Mouse (Mus musculus) intestine, postnatal 0 days (tissue): ENCODE data around the gene Gm20532. TPM values are rescaled to one million over a fixed set of nuclear protein-coding genes. Genes with fewer than 3 reads are reported as not detected.

Experiments used
- ATAC-seq: fragments of 200-750 bp; cut with Nextera tagmentation; 2 replicates; pipeline ENCODE4 v1.8.0; 2017; ENCODE audit warnings: mild to moderate bottlenecking, moderate TSS enrichment, moderate library complexity
- H3K27ac ChIP-seq: fragments of 300-500 bp; sonication (generic); 2 replicates; pipeline ENCODE4 v1.5.1; 2014; ENCODE audit warnings: mild to moderate bottlenecking, low read depth, low read length, moderate library complexity
- H3K27me3 ChIP-seq: fragments of 300-500 bp; sonication (generic); replicated peaks from 2 replicates; pipeline ENCODE4 v1.6.1; 2014; ENCODE audit warnings: low read length, mixed read lengths; ENCODE audit not compliant: control insufficient read depth, insufficient read depth
- H3K36me3 ChIP-seq: fragments of 300-500 bp; sonication (generic); 2 replicates; pipeline ENCODE4 v1.6.1; 2014; ENCODE audit warnings: mild to moderate bottlenecking, moderate library complexity; ENCODE audit not compliant: control insufficient read depth, insufficient read depth
- H3K4me1 ChIP-seq: fragments of 300-500 bp; sonication (generic); replicated peaks from 2 replicates; pipeline ENCODE4 v1.6.1; 2014; ENCODE audit warnings: antibody characterized with exemption, low read length, mixed read lengths; ENCODE audit not compliant: control insufficient read depth, insufficient read depth
- H3K4me2 ChIP-seq: fragments of 300-500 bp; sonication (generic); replicated peaks from 2 replicates; pipeline ENCODE4 v1.6.1; 2014; ENCODE audit warnings: low read depth, mild to moderate bottlenecking, moderate library complexity
- H3K4me3 ChIP-seq: fragments of 300-500 bp; sonication (generic); 2 replicates; pipeline ENCODE4 v1.5.1; 2014; ENCODE audit warnings: low read depth, low read length
- H3K9ac ChIP-seq: fragments of 300-500 bp; sonication (generic); 2 replicates; pipeline ENCODE4 v1.6.1; 2014; ENCODE audit warnings: mild to moderate bottlenecking, low read depth, low read length
- H3K9me3 ChIP-seq: fragments of 300-500 bp; sonication (generic); 2 replicates; pipeline ENCODE4 v1.6.1; 2016; ENCODE audit warnings: mixed run types; ENCODE audit not compliant: control insufficient read depth
- CTCF ChIP-seq: sonication (generic); IDR thresholded peaks from 2 replicates; pipeline ENCODE4 v1.5.1; 2016; ENCODE audit warnings: low read depth, mild to moderate bottlenecking, control low read depth, antibody characterized with exemption, moderate library complexity
- WGBS: fragments of 180-500 bp; shearing (Covaris S2); extraction: QIAGEN DNeasy Blood & Tissue Kit; methylation state at CpG from one replicate; pipeline ENCODE4 v1.1.7; 2014; 5-methylcytosine and 5-hydroxymethylcytosine counted together
- polyA plus RNA-seq: library from polyadenylated mRNA; unstranded; fragments of >200 nt; fragmentation: Nextera tagmentation; extraction: Ambion mirVana; gene quantifications from 2 replicates; pipeline ENCODE4 v1.2.1, GENCODE M21; 2015

The Gm20532 gene
- polyA plus RNA-seq, 1 experiment from 2014 or later = not detected

DNA sequence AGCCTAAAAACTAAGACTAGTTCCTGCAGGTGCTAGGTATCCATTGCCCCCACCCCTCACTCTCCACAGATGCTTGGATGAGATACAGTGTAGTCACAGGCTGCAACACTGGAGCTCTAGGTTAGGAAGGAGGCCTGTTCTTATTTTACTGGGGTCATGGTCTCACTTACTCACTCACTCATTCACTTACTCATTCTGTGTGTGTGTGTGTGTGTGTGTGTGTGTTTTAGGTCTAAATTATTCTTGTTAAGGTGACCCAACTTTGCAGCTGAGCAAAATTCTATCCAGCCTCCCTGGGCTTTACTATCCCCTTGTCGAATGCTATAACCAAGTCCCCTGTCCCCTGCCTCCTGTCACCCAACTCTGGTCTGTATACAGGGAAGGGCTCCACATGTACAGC is 15.2 kb downstream of the Gm20532 start:
- peaks cover 5% of the 10 kb centered on the region; the same call in 1 of the 2 replicates for H3K36me3 ChIP-seq
- no peaks in the 10 kb centered on the region for H3K27me3 ChIP-seq
- no peak overlapping the region for H3K9ac ChIP-seq
- H3K4me2 ChIP-seq = no peak overlapping the region; the same call in 1 of the 2 replicates
- ATAC-seq = no peak
- 71% methylated on average over 1 of the region's 1 CpGs for WGBS
- no peak overlapping the region for H3K27ac ChIP-seq
- no peaks in the 10 kb centered on the region for H3K9me3 ChIP-seq
- TF ChIP-seq CTCF = no peak
- no peak overlapping the region for H3K4me3 ChIP-seq
- H3K4me1 ChIP-seq = 0 out of 2 replicates have a peak, but pooled peaks cover 5% of the 10 kb centered on the region

- no peak for ATAC-seq
- no peak overlapping the region for H3K27ac ChIP-seq
Measured at GRCm38 (mm10) chr2:26602631-26603030, 16.2 kb downstream of the Gm20532 start.

DNA sequence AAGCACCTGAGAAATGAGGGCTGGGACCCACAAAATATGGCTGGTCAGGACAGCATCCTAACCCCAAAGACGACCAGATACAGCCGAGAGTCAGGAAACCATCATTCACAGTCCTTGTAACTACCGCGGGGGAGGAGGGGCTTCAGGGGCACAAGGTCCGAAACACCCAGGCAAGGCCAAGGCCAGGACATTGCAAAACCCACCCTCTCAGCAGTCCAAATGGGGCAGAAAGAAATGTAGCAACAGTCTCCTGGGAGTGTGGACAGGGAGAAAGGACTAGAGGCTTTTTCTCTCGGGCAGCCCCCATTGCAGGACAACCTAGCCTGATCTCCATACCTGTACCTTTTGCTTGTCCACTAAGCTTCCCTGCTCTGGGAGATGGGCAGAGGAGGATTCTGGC is 16.7 kb downstream of the Gm20532 start:
- 11% methylated on average over 6 of the region's 6 CpGs for WGBS
- H3K27ac ChIP-seq = peak overlapping the region; percentile 94

More at GRCm38 (mm10) chr2:26602631-26603030, 16.2 kb downstream of the Gm20532 start:
- H3K9me3 ChIP-seq = no peaks in the 10 kb centered on the region
- no peak for TF ChIP-seq CTCF
- 78% methylated on average over 5 of the region's 5 CpGs for WGBS
- peaks cover 5% of the 10 kb centered on the region; the same call in 1 of the 2 replicates for H3K4me1 ChIP-seq
- peak overlapping the region; percentile 68 for H3K4me3 ChIP-seq
- no peaks in the 10 kb centered on the region for H3K27me3 ChIP-seq
- H3K36me3 ChIP-seq = no peaks in the 10 kb centered on the region
- H3K9ac ChIP-seq = peak overlapping the region; percentile 83
- H3K4me2 ChIP-seq = peak overlapping the region; percentile 83

DNA sequence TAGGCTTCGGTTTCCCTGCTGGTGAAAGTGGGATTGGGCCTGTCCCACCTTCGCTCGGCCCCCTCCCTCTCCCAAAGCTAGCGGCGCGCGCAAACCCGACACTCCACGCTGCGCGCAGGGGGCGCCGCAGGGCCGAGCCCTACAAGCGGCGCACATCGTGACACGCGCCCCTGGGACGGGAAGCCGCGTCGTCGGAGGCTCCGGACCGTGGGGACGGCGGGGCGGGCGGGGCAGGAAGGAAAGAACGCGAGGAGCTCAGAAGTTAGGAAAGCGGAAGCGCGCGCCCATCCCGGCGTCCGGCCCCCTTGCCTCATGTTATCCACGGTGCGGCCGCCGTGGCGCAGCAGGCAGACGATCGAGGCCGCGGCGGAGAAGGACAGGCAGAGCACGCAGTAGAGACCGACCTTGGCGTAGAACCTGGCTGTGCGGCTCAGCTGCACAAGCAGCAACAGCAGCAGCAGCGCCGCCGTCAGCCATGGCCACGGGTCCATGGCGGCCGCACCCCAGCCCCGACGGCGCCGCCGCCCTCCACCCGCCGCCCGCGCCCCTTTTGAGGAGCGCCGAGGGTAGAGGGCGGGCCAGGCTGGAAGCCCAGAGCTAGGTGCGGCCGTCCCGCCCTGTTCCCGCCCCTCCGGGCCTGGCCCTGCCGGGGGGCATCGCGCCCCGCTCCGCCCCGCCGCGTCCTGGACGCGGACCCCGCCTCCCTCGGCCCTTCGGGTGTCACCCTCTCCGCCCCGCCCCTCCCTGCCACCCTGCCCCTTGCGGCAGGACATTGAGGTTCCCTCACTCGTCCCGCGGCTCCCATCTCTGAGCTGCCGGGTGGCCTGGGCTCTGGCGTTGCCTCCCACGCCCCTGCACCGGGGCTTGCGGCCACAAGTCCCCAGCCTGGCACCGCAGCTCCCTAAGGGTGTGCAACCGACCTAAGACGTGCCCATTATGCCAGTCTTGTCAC is 17.6 kb downstream of the Gm20532 start, which contains the start of gene Agpat2:
TSS of gene Agpat2 (minus strand) at position 698 of the 952 bp plus-strand sequence.
- H3K4me2 ChIP-seq = peak within 1 kb of the TSS; percentile 83
- peak within 1 kb of the TSS; percentile 68 for H3K4me3 ChIP-seq
- 1% methylated on average over 62 of the region's 103 CpGs for WGBS
- H3K36me3 ChIP-seq = no peaks in the 10 kb centered on the region
- peak within 1 kb of the TSS; percentile 94 for H3K27ac ChIP-seq
- peaks cover 5% of the 10 kb centered on the region; the same call in 1 of the 2 replicates for H3K4me1 ChIP-seq
- peak within 1 kb of the TSS; percentile 83 for H3K9ac ChIP-seq
- H3K27me3 ChIP-seq = no peaks in the 10 kb centered on the region
- no peaks in the 10 kb centered on the region for H3K9me3 ChIP-seq
- TF ChIP-seq CTCF = peak; percentile 68
- peak; percentile 78 for ATAC-seq

More for the DNA sequence above, 16.7 kb downstream of the Gm20532 start:
- no peaks in the 10 kb centered on the region for H3K36me3 ChIP-seq
- peak overlapping the region; percentile 68 for H3K4me3 ChIP-seq
- H3K4me1 ChIP-seq = peaks cover 5% of the 10 kb centered on the region; the same call in 1 of the 2 replicates
- TF ChIP-seq CTCF = no peak
- ATAC-seq = no peak
- peak overlapping the region; percentile 83 for H3K9ac ChIP-seq
- no peaks in the 10 kb centered on the region for H3K9me3 ChIP-seq
- H3K4me2 ChIP-seq = peak overlapping the region; percentile 83
- H3K27me3 ChIP-seq = no peaks in the 10 kb centered on the region

DNA sequence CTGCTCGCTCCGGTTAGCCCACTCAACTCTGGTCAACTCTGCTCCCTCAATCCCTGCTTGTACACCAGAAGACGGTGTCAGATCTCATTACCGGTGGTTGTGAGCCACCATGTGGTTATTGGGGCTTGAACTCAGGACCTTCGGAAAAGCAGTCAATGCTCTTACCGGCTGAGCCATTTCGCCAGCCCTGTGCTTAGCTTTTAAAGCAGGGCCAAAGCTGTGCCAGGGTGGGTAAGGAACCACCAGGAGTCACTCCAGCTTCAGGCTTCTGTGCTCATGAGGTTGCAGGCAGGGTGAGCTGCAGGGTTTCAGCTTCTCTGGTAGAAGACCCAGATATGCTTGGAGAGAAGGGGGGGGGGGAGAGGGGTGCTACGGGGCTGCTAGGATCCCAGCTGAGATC is 18.9 kb downstream of the Gm20532 start:
- H3K27me3 ChIP-seq = no peaks in the 10 kb centered on the region

GRCm38 (mm10) chr2:26606579-26606978 is 20.1 kb downstream of the Gm20532 start:
- no peaks in the 10 kb centered on the region for H3K27me3 ChIP-seq
- no peak overlapping the region for H3K4me2 ChIP-seq
- peak overlapping the region; percentile 46; the same call in 1 of the 2 replicates for H3K27ac ChIP-seq
- ATAC-seq = no peak
- no peaks in the 10 kb centered on the region for H3K9me3 ChIP-seq
- H3K4me1 ChIP-seq = peaks cover 6% of the 10 kb centered on the region; the same call in 1 of the 2 replicates
- no peak overlapping the region for H3K9ac ChIP-seq
- TF ChIP-seq CTCF = no peak
- H3K36me3 ChIP-seq = no peaks in the 10 kb centered on the region
- H3K4me3 ChIP-seq = no peak overlapping the region
- WGBS = 71% methylated on average over 3 of the region's 3 CpGs

More for the DNA sequence above, 18.9 kb downstream of the Gm20532 start:
- peaks cover 9% of the 10 kb centered on the region; the same call in 1 of the 2 replicates for H3K4me1 ChIP-seq
- no peak overlapping the region for H3K4me3 ChIP-seq
- H3K36me3 ChIP-seq = no peaks in the 10 kb centered on the region
- 87% methylated on average over 8 of the region's 8 CpGs for WGBS
- H3K4me2 ChIP-seq = no peak overlapping the region
- TF ChIP-seq CTCF = no peak
- H3K9me3 ChIP-seq = no peaks in the 10 kb centered on the region
- no peak overlapping the region for H3K27ac ChIP-seq
- no peak for ATAC-seq
- no peak overlapping the region for H3K9ac ChIP-seq
